Mouse (Mus musculus) stomach, embryonic 14.5 days (tissue): ENCODE measurements around the gene Hist1h2ab. TPM values are rescaled to one million over a fixed set of nuclear protein-coding genes. Genes with fewer than 3 reads are reported as not detected.

Experiments
- ATAC-seq: fragments of 200-750 bp; cut with Nextera tagmentation; 2 replicates; pipeline ENCODE4 v1.8.0; 2017; ENCODE audit warnings: low read depth, moderate TSS enrichment; ENCODE audit not compliant: insufficient number of reproducible peaks, insufficient read depth, low FRiP score
- H3K27ac ChIP-seq: fragments of 300-500 bp; sonication (generic); 2 replicates; pipeline ENCODE4 v1.5.1; 2014; ENCODE audit warnings: mild to moderate bottlenecking, low read length, moderate library complexity, mixed read lengths
- H3K27me3 ChIP-seq: fragments of 300-500 bp; sonication (generic); 2 replicates; pipeline ENCODE4 v1.6.1; 2014; ENCODE audit warnings: low read length, control low read depth, mixed read lengths; ENCODE audit not compliant: control insufficient read depth, insufficient read depth
- H3K36me3 ChIP-seq: fragments of 300-500 bp; sonication (generic); 2 replicates; pipeline ENCODE4 v1.6.1; 2014; ENCODE audit warnings: mild to moderate bottlenecking, control low read depth, low read length, moderate library complexity, mixed read lengths; ENCODE audit not compliant: control insufficient read depth, insufficient read depth
- H3K4me1 ChIP-seq: fragments of 300-500 bp; sonication (generic); 2 replicates; pipeline ENCODE4 v1.6.1; 2014; ENCODE audit warnings: low read length, control low read depth, mixed read lengths; ENCODE audit not compliant: control insufficient read depth, insufficient read depth
- H3K4me2 ChIP-seq: fragments of 300-500 bp; sonication (generic); replicated peaks from 2 replicates; pipeline ENCODE4 v1.6.1; 2014; ENCODE audit warnings: low read depth, low read length, control low read depth
- H3K4me3 ChIP-seq: fragments of 300-500 bp; sonication (generic); 2 replicates; pipeline ENCODE4 v1.5.1; 2014; ENCODE audit warnings: low read depth, low read length, control low read depth
- H3K9ac ChIP-seq: fragments of 300-500 bp; sonication (generic); replicated peaks from 2 replicates; pipeline ENCODE4 v1.6.1; 2014; ENCODE audit warnings: low read depth, mild to moderate bottlenecking, control low read depth, low read length, moderate library complexity, mixed read lengths
- H3K9me3 ChIP-seq: fragments of 300-500 bp; sonication (generic); 2 replicates; pipeline ENCODE4 v1.6.1; 2016; ENCODE audit warnings: low read depth, low read length, control low read depth; ENCODE audit not compliant: control insufficient read depth
- WGBS: fragments of 180-500 bp; shearing (Covaris S2); extraction: QIAGEN DNeasy Blood & Tissue Kit; methylation state at CpG from one replicate; pipeline ENCODE4 v1.1.7; 2014; 5-methylcytosine and 5-hydroxymethylcytosine counted together
- polyA plus RNA-seq: library from polyadenylated mRNA; unstranded; fragments of >200 nt; fragmentation: Nextera tagmentation; extraction: Ambion mirVana; gene quantifications from 2 replicates; pipeline ENCODE4 v1.2.1, GENCODE M21; 2014

The Hist1h2ab gene
- polyA plus RNA-seq, 1 experiment from 2014 or later = 50.2 TPM

GRCm38 (mm10) chr13:23753314-23754078 is 2.6 kb downstream of the Hist1h2ab start:
- peak overlapping the region; percentile 40 for H3K4me2 ChIP-seq
- no peaks in the 10 kb centered on the region for H3K36me3 ChIP-seq
- peak overlapping the region; percentile 37; the same call in 1 of the 2 replicates for H3K4me3 ChIP-seq
- H3K9me3 ChIP-seq = no peaks in the 10 kb centered on the region
- H3K4me1 ChIP-seq = peaks cover 11% of the 10 kb centered on the region; the same call in 1 of the 2 replicates
- peak overlapping the region; percentile 34; the same call in 1 of the 2 replicates for H3K9ac ChIP-seq
- H3K27me3 ChIP-seq = no peaks in the 10 kb centered on the region
- ATAC-seq = no peak
- WGBS = 46% methylated on average over 4 of the region's 4 CpGs
- peak overlapping the region; percentile 79; the same call in 1 of the 2 replicates for H3K27ac ChIP-seq

DNA sequence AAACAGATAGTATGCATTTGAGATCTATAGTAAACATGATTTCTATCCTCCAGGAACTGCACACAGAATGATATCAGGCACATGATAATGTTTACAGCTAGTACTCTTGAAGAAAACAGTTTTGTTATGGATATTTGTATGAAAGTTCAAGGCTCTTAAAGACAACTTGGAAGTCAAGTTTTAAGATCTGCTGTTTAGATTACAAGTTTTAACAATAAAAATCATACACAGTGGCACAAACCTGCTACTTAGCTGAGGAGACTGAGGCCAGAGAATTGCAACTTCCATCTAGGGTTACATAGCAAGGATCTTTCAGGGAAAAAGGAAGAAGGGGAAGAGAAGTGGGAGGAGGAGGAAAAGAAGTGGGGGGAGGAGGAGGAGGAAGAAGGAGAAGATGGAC is 4.1 kb downstream of the Hist1h2ab start:
- Histone ChIP-seq H3K4me2 (no peak overlapping the region), H3K9me3 (no peaks in the 10 kb centered on the region), H3K27ac (no peak overlapping the region), H3K9ac (no peak overlapping the region), H3K4me1 (peaks cover 9% of the 10 kb centered on the region), H3K27me3 (no peaks in the 10 kb centered on the region), H3K4me3 (no peak overlapping the region), H3K36me3 (no peaks in the 10 kb centered on the region)
- no peak for ATAC-seq

GRCm38 (mm10) chr13:23756790-23757189 is 5.9 kb downstream of the Hist1h2ab start, which contains the start of gene Hist1h4b:
Hist1h4b (plus strand) TSS chr13:23757013.
- 0% methylated on average over 17 of the region's 22 CpGs for WGBS
- Histone ChIP-seq H3K4me3 (peak within 1 kb of the TSS; percentile 39), H3K4me1 (peaks cover 13% of the 10 kb centered on the region), H3K4me2 (peak within 1 kb of the TSS; percentile 70), H3K27me3 (no peaks in the 10 kb centered on the region), H3K9me3 (no peaks in the 10 kb centered on the region), H3K27ac (peak within 1 kb of the TSS; percentile 92), H3K36me3 (no peaks in the 10 kb centered on the region), H3K9ac (peak within 1 kb of the TSS; percentile 40; the same call in 1 of the 2 replicates)
- ATAC-seq = peak; percentile 71

- Histone ChIP-seq H3K4me2 (peak overlapping the region; percentile 70), H3K27me3 (no peaks in the 10 kb centered on the region), H3K9me3 (no peaks in the 10 kb centered on the region), H3K4me1 (peaks cover 13% of the 10 kb centered on the region), H3K36me3 (no peaks in the 10 kb centered on the region), H3K9ac (peak overlapping the region; percentile 40; the same call in 1 of the 2 replicates), H3K27ac (peak overlapping the region; percentile 92), H3K4me3 (peak overlapping the region; percentile 39)
- WGBS = 2% methylated on average over 14 of the region's 23 CpGs
- no peak for ATAC-seq
Observed at GRCm38 (mm10) chr13:23757211-23757773, 6.4 kb downstream of the Hist1h2ab start.

DNA sequence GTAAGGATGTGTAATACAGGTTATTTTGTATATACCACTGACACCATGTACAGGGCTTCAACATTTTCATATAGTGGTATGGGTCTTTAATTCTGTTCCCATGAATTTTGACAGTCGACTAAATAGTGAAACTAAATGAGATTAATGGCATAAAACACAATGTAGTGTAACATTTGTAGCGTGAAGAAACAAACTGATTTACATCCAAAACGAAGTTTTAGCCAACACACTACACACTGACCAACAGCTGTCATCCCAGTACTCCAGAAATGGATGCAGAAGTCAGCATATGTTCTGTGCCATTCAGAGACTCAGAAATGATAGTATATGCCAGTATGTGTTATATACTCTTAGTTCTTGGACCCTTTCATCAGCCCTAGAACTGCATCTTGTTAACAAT is 7.0 kb downstream of the Hist1h2ab start:
- no peak for ATAC-seq
- no peaks in the 10 kb centered on the region for H3K9me3 ChIP-seq
- peaks cover 11% of the 10 kb centered on the region for H3K4me1 ChIP-seq
- H3K9ac ChIP-seq = no peak overlapping the region
- no peaks in the 10 kb centered on the region for H3K27me3 ChIP-seq
- H3K27ac ChIP-seq = peak overlapping the region; percentile 92; the same call in 1 of the 2 replicates
- no peak overlapping the region for H3K4me2 ChIP-seq
- H3K4me3 ChIP-seq = no peak overlapping the region
- no peaks in the 10 kb centered on the region for H3K36me3 ChIP-seq
- WGBS = 43% methylated on average over 3 of the region's 3 CpGs

DNA sequence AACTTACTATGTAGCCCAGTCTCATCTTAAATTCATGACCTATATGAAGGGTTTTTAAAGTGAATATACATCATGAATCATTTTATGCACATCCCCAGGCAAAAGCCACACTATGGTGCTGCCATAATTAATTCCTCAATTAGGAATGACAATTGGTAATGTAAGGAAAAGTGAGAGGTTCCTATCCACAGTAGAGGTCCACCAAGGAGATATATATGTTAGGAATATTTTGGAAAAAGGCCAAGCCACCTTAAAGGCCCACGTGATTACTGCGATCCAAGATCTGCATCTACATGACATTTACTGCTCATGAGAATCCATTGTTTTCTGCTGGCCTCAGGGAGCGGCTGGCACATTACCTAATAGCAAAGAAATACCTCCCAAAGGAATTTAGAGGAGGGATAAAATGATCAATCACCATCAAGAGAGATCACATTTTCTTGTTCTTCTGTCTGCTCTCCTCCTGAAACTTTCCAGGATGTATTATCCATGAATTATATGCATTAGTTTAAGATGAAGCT is 8.4 kb downstream of the Hist1h2ab start:
- H3K4me1 ChIP-seq = peaks cover 8% of the 10 kb centered on the region
- no peaks in the 10 kb centered on the region for H3K9me3 ChIP-seq
- H3K9ac ChIP-seq = no peak overlapping the region
- no peaks in the 10 kb centered on the region for H3K36me3 ChIP-seq
- H3K4me3 ChIP-seq = no peak overlapping the region
- H3K27ac ChIP-seq = no peak overlapping the region; the same call in 1 of the 2 replicates
- no peaks in the 10 kb centered on the region for H3K27me3 ChIP-seq
- no peak overlapping the region for H3K4me2 ChIP-seq
- WGBS = 71% methylated on average over 3 of the region's 3 CpGs
- ATAC-seq = no peak

- WGBS = 63% methylated on average over 1 of the region's 1 CpGs
- Histone ChIP-seq H3K27me3 (no peaks in the 10 kb centered on the region), H3K27ac (peak overlapping the region; percentile 75), H3K4me1 (peaks cover 11% of the 10 kb centered on the region), H3K36me3 (no peaks in the 10 kb centered on the region), H3K9ac (peak overlapping the region; percentile 22), H3K4me3 (peak overlapping the region; percentile 50), H3K4me2 (peak overlapping the region; percentile 67), H3K9me3 (no peaks in the 10 kb centered on the region)
- no peak for ATAC-seq
Observed at GRCm38 (mm10) chr13:23759916-23760239, 9.0 kb downstream of the Hist1h2ab start.

- Histone ChIP-seq H3K4me2 (peak overlapping the region; percentile 67), H3K4me1 (peaks cover 11% of the 10 kb centered on the region), H3K9me3 (no peaks in the 10 kb centered on the region), H3K27ac (peak overlapping the region; percentile 75), H3K9ac (peak overlapping the region; percentile 22), H3K4me3 (peak overlapping the region; percentile 50), H3K27me3 (no peaks in the 10 kb centered on the region), H3K36me3 (no peaks in the 10 kb centered on the region)
- no peak for ATAC-seq
- 2% methylated on average over 19 of the region's 27 CpGs for WGBS
Observed at GRCm38 (mm10) chr13:23760240-23760971, 9.5 kb downstream of the Hist1h2ab start.
